Mouse (Mus musculus): ENCODE data around the gene Mutyh. TPM values are rescaled to one million over a fixed set of nuclear protein-coding genes. Genes with fewer than 3 reads are reported as not detected.

The Mutyh gene
- total and polyA plus RNA-seq, 3 experiments = 0.81 to 2.5 TPM; not detected in 1

DNA sequence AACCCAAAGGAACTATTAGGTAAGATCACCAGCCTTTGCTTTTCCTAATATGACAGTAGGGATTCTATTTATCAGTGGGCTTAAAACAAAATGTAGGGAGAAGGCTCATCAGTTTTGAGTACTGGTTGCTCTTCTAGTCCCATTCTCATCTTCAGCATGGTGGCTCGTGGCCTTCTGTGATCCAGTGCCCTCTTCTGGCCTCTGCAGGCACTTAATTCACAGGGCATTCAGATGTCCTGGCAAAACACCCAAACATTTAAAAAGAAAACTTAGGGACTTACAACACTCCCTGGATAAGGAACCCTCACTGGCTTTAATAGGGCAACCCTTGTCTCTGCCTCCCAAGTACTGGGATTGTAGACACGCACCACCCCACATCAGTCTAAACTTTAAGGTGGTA is 13.2 kb upstream of the Mutyh start:
- H3K9ac ChIP-seq (ENCODE audit: control insufficient read depth, low read depth, low read length, poor library complexity, severe bottlenecking) = no peak overlapping the region
- H3K27me3 ChIP-seq (ENCODE audit: control insufficient read depth in 1 of 2, insufficient read depth in 2 of 2, low read length in 2 of 2) = no peaks in the 10 kb centered on the region
- H3K79me2 ChIP-seq (ENCODE audit: control insufficient read depth, insufficient read depth, low read length, poor library complexity) = no peaks in the 10 kb centered on the region
- H3K27ac ChIP-seq (ENCODE audit: control insufficient read depth, low read depth, low read length) = no peak overlapping the region
- DNase-seq (ENCODE audit: low read depth, low spot score) = peak; percentile 24
- TF ChIP-seq SMC3 (IDR thresholded peaks at IDR 0.05; ENCODE audit: low read depth, low read length) (no peak), E2F4 (IDR thresholded peaks at IDR 0.05; ENCODE audit: borderline replicate concordance, low read depth, low read length) (no peak), CHD1 (IDR thresholded peaks at IDR 0.05; ENCODE audit: low read depth, low read length) (no peak), EP300 (IDR thresholded peaks at IDR 0.05; ENCODE audit: low read depth in 1 of 2, low read length in 2 of 2) (no peak), TCF12 (IDR thresholded peaks at IDR 0.05; ENCODE audit: low read depth, low read length) (no peak), RAD21 (IDR thresholded peaks at IDR 0.05; ENCODE audit: low read depth, low read length) (peak; percentile 37), CTCF (IDR thresholded peaks at IDR 0.05 in 2 of 3, conservative IDR thresholded peaks at IDR 0.05 in 1 of 3; ENCODE audit: control insufficient read depth in 1 of 3, insufficient read depth in 1 of 3, low read depth in 2 of 3, low read length in 3 of 3, poor library complexity in 1 of 3, severe bottlenecking in 1 of 3) (peak in 2 of 3 experiments; percentile 28 to 40; a peak in 4 of 6 replicates), GATA1 (IDR thresholded peaks at IDR 0.05; ENCODE audit: low read depth, low read length) (no peak), ELF1 (IDR thresholded peaks at IDR 0.05; ENCODE audit: low read depth, low read length) (no peak), NELFE (IDR thresholded peaks at IDR 0.05; ENCODE audit: low read depth, low read length) (no peak), ETS1 (IDR thresholded peaks at IDR 0.05; ENCODE audit: low read depth, low read length) (no peak), MEF2A (IDR thresholded peaks at IDR 0.05; ENCODE audit: extremely low read depth, insufficient replicate concordance, low read depth, low read length, poor library complexity, severe bottlenecking) (no peak), USF2 (IDR thresholded peaks at IDR 0.05; ENCODE audit: borderline replicate concordance in 1 of 2, insufficient read depth in 1 of 2, low read depth in 1 of 2, low read length in 2 of 2) (no peak), TAL1 (IDR thresholded peaks at IDR 0.05; ENCODE audit: low read length) (no peak), MAFK (IDR thresholded peaks at IDR 0.05; ENCODE audit: borderline replicate concordance, low read depth, low read length) (no peak)
- no peaks in the 10 kb centered on the region for H3K36me3 ChIP-seq (ENCODE audit: control insufficient read depth in 1 of 2, insufficient read depth in 2 of 2, low read length in 2 of 2)
- no peak overlapping the region for H3K4me3 ChIP-seq (ENCODE audit: control insufficient read depth in 1 of 2, insufficient read depth in 1 of 2, low read depth in 2 of 2, low read length in 2 of 2)
- H3K9me3 ChIP-seq (replicated peaks; ENCODE audit: insufficient read depth, low read length) = no peaks in the 10 kb centered on the region
- no peaks in the 10 kb centered on the region for H3K4me1 ChIP-seq (ENCODE audit: control insufficient read depth in 1 of 2, insufficient read depth in 2 of 2, low read length in 2 of 2)

DNA sequence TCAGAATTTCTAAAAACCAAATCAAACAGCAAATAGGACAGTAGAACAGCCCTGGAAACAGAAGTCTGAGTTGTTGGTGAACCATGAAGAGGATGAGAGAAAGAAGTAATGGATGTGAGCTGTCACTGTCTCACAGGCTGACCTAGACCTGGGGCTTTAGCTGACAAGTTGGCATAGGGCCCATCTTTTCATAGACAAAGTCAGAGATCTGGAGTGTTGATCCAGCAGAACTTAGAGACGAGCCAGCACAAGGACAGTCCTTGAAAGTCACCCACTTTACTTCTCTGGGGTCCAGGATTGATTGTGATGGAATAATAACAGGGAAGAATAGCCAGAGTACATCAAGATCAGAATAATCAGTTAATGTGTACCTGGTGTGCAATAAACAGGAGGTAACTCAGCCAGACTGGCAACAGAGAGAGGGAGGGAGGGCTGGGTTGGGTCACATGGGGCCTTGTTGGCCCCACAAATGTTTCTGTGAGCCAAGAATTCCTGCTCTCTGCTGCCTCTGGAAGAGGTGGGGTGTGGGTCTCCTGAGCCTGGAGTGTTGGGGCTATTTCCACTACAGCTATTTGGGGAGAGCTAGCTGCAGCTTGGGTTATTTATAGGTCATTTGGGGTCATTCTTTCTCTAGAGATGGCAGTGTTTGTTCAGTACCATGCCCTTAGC is 10.9 kb upstream of the Mutyh start:
- Histone ChIP-seq H3K79me2 (ENCODE audit: control insufficient read depth, insufficient read depth, low read length, poor library complexity) (no peaks in the 10 kb centered on the region), H3K9ac (ENCODE audit: control insufficient read depth, low read depth, low read length, poor library complexity, severe bottlenecking) (no peak overlapping the region), H3K4me1 (ENCODE audit: control insufficient read depth in 1 of 2, insufficient read depth in 2 of 2, low read length in 2 of 2) (no peaks in the 10 kb centered on the region)

More for the DNA sequence above, 10.9 kb upstream of the Mutyh start:
- Histone ChIP-seq H3K9me3 (replicated peaks; ENCODE audit: insufficient read depth, low read length) (no peaks in the 10 kb centered on the region), H3K4me3 (ENCODE audit: control insufficient read depth in 1 of 2, insufficient read depth in 1 of 2, low read depth in 2 of 2, low read length in 2 of 2) (no peak overlapping the region), H3K36me3 (ENCODE audit: control insufficient read depth in 1 of 2, insufficient read depth in 2 of 2, low read length in 2 of 2) (no peaks in the 10 kb centered on the region), H3K27me3 (ENCODE audit: control insufficient read depth in 1 of 2, insufficient read depth in 2 of 2, low read length in 2 of 2) (no peaks in the 10 kb centered on the region), H3K27ac (ENCODE audit: control insufficient read depth, low read depth, low read length) (no peak overlapping the region)
- DNase-seq (ENCODE audit: low read depth, low spot score) = no peak
- no peak for TF ChIP-seq MEF2A (IDR thresholded peaks at IDR 0.05; ENCODE audit: extremely low read depth, insufficient replicate concordance, low read depth, low read length, poor library complexity, severe bottlenecking)
- no peak for TF ChIP-seq POLR2A (IDR thresholded peaks at IDR 0.05; ENCODE audit: control insufficient read depth in 1 of 2, insufficient read depth in 1 of 2, low read depth in 1 of 2, low read length in 2 of 2, poor library complexity in 1 of 2)
- TF ChIP-seq HCFC1 (IDR thresholded peaks at IDR 0.05; ENCODE audit: low read depth, low read length) = no peak
- TF ChIP-seq RAD21 (IDR thresholded peaks at IDR 0.05; ENCODE audit: low read depth, low read length) = no peak
- TF ChIP-seq E2F4 (IDR thresholded peaks at IDR 0.05; ENCODE audit: borderline replicate concordance, low read depth, low read length) = no peak
- no peak for TF ChIP-seq MYC (IDR thresholded peaks at IDR 0.05; ENCODE audit: low read depth, low read length)

Data from MEL (cell line).